Mouse (Mus musculus) hindbrain, embryonic 14.5 days (tissue): ENCODE data around the gene Sec22b. TPM values are rescaled to one million over a fixed set of nuclear protein-coding genes. Genes with fewer than 3 reads are reported as not detected.

Experiments
- ATAC-seq: fragments of 200-750 bp; cut with Nextera tagmentation; 2 replicates; pipeline ENCODE4 v1.8.0; 2017; ENCODE audit warnings: moderate number of reproducible peaks, mild to moderate bottlenecking, moderate TSS enrichment, moderate library complexity; ENCODE audit not compliant: low FRiP score
- DNase-seq: peaks from one replicate; pipeline ENCODE4 v3.0.0-alpha.2; 2015; ENCODE audit warnings: low spot score
- H3K27ac ChIP-seq: fragments of 300-500 bp; sonication (generic); 2 replicates; pipeline ENCODE4 v1.5.1; 2014; ENCODE audit warnings: mild to moderate bottlenecking, moderate library complexity
- H3K27me3 ChIP-seq: fragments of 300-500 bp; sonication (generic); 2 replicates; pipeline ENCODE4 v1.6.1; 2014; ENCODE audit warnings: mild to moderate bottlenecking, low read length, mixed read lengths; ENCODE audit not compliant: control insufficient read depth, insufficient read depth
- H3K36me3 ChIP-seq: fragments of 300-500 bp; sonication (generic); replicated peaks from 2 replicates; pipeline ENCODE4 v1.6.1; 2014; ENCODE audit not compliant: control insufficient read depth, insufficient read depth
- H3K4me1 ChIP-seq: fragments of 300-500 bp; sonication (generic); replicated peaks from 2 replicates; pipeline ENCODE4 v1.6.1; 2014; ENCODE audit warnings: antibody characterized with exemption, low read length, mixed read lengths; ENCODE audit not compliant: control insufficient read depth, insufficient read depth
- H3K4me2 ChIP-seq: fragments of 300-500 bp; sonication (generic); replicated peaks from 2 replicates; pipeline ENCODE4 v1.6.1; 2014; ENCODE audit warnings: mild to moderate bottlenecking, moderate library complexity
- H3K4me3 ChIP-seq: fragments of 300-500 bp; sonication (generic); replicated peaks from 2 replicates; pipeline ENCODE4 v1.5.1; 2014; ENCODE audit warnings: mild to moderate bottlenecking, low read length
- H3K9ac ChIP-seq: fragments of 300-500 bp; sonication (generic); 2 replicates; pipeline ENCODE4 v1.6.1; 2014
- H3K9me3 ChIP-seq: fragments of 300-500 bp; sonication (generic); 2 replicates; pipeline ENCODE4 v1.6.1; 2016; ENCODE audit warnings: low read length; ENCODE audit not compliant: control insufficient read depth
- WGBS: fragments of 180-500 bp; shearing (Covaris S2); extraction: QIAGEN DNeasy Blood & Tissue Kit; methylation state at CpG from one replicate; pipeline ENCODE4 v1.1.7; 2014; 5-methylcytosine and 5-hydroxymethylcytosine counted together
- polyA plus RNA-seq: library from polyadenylated mRNA; unstranded; fragments of >200 nt; fragmentation: Nextera tagmentation; extraction: Ambion mirVana; gene quantifications from 2 replicates; pipeline ENCODE4 v1.2.1, GENCODE M21; 2014

Gene Sec22b
- polyA plus RNA-seq, 1 experiment from 2014 or later, result 111 TPM

DNA sequence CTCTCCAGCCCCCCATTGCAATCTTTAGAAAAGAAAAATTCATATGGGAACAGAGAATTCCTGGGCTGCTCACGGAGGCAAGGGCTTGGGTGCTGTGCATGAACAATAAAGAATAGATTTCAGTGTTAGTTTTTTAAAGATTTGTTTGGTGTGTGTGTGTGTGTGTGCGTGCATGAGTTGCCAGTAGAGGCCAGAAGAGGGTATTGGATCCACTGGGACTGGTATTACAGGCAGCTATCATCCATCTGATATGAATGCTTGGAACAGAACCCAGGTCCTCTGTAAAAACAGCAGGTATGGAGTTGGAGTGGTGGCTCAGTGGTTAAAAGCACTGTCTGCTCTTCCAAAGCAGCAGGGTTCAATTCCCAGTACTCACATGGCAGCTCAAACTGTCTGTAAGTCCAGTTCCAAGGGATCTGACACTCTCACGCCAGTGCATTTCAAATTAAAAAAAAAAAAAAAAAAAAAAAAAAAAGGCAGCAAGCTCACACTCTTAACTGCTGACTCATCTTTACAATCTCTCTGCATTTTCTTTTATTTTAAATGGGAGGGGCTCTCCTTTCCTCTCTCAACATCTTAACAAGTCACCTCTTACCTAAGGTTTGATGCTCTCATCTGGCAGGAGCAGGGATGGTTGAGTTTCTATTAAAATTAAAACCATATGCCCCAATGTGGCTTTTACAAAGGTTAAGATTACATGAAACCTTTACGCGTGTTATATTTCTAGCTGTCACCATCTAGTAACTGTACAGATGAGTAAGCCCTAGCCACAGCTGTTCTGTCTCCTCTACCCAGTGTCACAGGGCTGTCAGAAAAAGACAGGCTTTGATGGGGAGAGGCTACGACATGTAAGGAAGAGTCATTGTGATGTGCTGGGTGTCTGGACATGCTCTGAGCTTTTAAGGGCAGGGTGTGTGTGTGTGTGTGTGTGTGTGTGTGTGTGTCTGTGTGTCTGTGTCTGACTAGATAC is 33.6 kb downstream of the Sec22b start:
- Histone ChIP-seq H3K4me1 (peaks cover 41% of the 10 kb centered on the region), H3K27me3 (peaks cover 6% of the 10 kb centered on the region; the same call in 1 of the 2 replicates), H3K4me3 (no peak overlapping the region), H3K9me3 (no peaks in the 10 kb centered on the region), H3K9ac (no peak overlapping the region), H3K36me3 (no peaks in the 10 kb centered on the region), H3K4me2 (no peak overlapping the region), H3K27ac (no peak overlapping the region)
- WGBS, result 87% methylated on average over 6 of the region's 6 CpGs
- no peak for ATAC-seq
- no peak for DNase-seq

DNA sequence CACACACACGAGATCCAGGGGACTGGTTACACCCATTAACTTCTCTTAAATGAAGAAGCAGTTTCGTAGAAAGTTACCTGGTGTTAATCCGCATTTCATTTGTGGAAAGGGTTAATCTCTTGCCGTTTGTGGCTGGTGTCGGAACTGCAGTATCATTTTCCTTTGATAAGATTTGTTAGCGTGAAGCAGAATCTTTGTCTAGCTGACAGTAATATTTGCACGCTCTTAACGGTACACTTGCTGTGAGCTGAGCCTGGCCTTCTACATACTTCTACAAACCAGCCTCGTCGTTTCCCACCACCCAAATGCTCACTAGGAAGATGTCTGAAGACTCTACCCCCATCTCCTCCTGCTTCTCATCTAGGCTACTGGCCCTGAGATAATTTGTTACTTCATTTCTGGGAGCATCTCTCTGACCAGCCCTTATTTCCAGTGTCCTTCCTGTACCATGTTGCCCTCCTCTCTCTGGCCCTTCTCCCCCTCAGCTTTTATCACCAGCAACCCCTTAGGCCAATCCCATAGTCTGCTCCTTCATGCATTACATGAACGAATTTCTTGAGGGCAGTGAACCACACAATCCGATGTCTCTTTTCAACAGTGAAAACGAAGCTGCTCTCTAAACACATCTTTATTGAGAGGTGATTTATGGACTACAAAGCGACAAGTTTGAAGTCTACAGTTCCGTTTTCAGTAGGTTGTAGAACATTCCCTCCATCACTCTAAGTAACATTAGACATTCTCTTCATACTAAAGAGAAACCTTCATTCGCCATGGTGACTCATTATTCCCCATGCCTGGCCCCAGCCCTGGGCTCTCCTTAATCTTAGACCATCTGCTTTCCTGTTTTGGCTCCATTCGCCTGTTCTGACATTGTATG is 36.3 kb downstream of the Sec22b start:
- H3K4me2 ChIP-seq, result no peak overlapping the region
- DNase-seq (peak; percentile 46), ATAC-seq (no peak)
- H3K27me3 ChIP-seq, result peaks cover 6% of the 10 kb centered on the region; the same call in 1 of the 2 replicates
- peaks cover 52% of the 10 kb centered on the region for H3K4me1 ChIP-seq
- no peak overlapping the region for H3K9ac ChIP-seq
- no peaks in the 10 kb centered on the region for H3K36me3 ChIP-seq
- H3K27ac ChIP-seq, result no peak overlapping the region
- no peaks in the 10 kb centered on the region for H3K9me3 ChIP-seq
- no peak overlapping the region for H3K4me3 ChIP-seq
- 25% methylated on average over 17 of the region's 17 CpGs for WGBS

DNA sequence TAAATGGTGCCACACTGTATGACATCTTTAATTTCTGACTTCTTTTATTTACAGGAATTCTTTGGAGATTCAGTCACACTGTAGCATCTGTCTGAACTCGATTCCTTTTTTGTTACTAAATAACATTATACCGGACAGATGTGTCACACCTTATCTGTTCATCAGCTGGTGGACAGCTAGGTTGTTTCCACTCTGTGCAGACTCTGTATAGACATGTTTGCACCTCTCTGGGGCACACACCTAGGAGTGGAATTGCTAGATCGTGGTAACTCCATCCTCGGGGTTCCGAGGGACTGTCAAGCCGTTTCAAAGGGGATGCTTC is 36.9 kb downstream of the Sec22b start:
- Histone ChIP-seq H3K9me3 (no peaks in the 10 kb centered on the region), H3K9ac (no peak overlapping the region), H3K4me3 (no peak overlapping the region), H3K36me3 (no peaks in the 10 kb centered on the region), H3K4me2 (no peak overlapping the region), H3K4me1 (peaks cover 55% of the 10 kb centered on the region), H3K27ac (no peak overlapping the region), H3K27me3 (peaks cover 4% of the 10 kb centered on the region; the same call in 1 of the 2 replicates)
- ATAC-seq (no peak), DNase-seq (no peak)
- WGBS, result 33% methylated on average over 6 of the region's 6 CpGs

DNA sequence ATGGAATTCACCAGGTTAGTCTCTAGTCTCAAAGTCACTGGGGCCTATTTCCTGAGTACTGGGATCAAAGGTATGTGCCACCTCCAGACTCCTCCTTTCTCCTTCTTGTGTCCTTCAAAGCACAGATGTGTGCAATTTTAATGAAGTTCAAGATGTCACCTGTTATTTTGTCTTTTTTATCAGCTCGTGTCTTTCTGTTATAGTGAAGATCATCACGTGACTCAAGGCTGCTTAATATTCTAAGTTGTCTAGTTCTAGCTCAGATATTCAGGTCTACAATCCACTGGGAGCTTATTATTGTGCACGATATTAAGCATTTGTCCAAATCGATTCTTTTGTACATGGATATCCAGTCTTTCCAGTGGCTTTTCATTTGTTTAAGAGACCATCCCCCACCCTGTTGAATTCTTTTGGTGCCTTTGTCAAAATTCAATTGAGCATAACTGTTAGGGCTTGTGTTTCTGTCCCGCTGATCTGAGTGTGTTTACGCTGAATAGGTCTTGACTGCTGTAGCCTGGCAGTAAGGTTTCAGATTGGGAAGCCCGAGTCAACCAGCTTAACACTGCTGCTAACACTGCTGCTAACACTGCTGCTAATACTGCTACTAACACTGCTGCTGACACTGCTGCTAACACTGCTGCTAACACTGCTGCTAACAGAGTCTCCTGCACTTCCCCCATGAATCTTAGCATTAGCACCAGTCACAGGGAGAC is 38.0 kb downstream of the Sec22b start:
- DNase-seq (no peak), ATAC-seq (peak; percentile 37; the same call in 1 of the 2 replicates)
- no peak overlapping the region for H3K9ac ChIP-seq
- peaks cover 48% of the 10 kb centered on the region for H3K4me1 ChIP-seq
- no peaks in the 10 kb centered on the region for H3K9me3 ChIP-seq
- H3K36me3 ChIP-seq, result no peaks in the 10 kb centered on the region
- WGBS, result 8% methylated on average over 7 of the region's 7 CpGs
- peak overlapping the region; percentile 55; the same call in 1 of the 2 replicates for H3K27ac ChIP-seq
- no peaks in the 10 kb centered on the region for H3K27me3 ChIP-seq
- H3K4me2 ChIP-seq, result no peak overlapping the region
- no peak overlapping the region for H3K4me3 ChIP-seq

DNA sequence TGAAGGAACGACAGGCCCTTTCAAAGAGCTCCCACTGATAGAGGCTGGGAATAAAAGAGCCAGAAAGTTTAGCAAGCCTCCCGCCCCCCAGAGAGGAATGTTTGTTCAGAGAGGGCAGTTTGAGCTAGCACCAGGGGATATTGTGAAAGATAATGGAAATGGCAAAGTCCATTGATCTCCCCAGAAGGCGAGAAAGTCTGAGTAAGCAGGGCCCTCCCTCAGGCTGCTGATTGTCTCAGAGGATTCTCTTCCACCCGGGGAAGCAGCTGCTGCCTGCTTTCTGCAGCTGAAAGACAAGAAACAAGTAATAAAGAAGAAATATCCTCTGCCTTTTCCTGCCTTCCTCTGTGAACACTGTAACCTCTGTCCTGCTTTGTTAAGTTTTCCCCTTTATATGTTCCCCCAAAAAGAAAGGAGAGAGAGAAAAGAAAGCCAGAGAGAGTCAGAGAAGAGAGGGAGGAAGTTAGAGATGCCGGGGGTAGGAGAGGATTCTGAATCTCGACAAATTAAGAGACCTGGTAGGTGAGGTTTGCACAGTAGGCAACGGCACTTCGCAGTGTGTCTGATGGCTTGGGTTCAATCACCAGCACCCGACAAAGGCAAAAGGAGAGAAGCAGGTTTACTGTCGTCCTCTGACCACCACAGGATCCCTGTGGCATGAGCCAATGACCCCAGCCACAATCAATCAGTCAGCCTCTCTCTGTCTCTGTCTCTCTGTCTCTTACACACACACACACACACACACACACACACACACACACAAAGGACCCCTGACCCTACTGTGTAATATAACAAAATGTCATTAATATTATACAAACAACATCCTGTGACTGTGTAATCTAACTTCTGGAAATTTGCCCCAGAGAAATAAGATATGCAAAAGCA is 38.9 kb downstream of the Sec22b start:
- peak overlapping the region; percentile 55 for H3K27ac ChIP-seq
- peak overlapping the region; percentile 20; the same call in 1 of the 2 replicates for H3K9ac ChIP-seq
- H3K9me3 ChIP-seq, result no peaks in the 10 kb centered on the region
- DNase-seq (no peak), ATAC-seq (no peak)
- 2% methylated on average over 10 of the region's 10 CpGs for WGBS
- H3K4me3 ChIP-seq, result no peak overlapping the region
- H3K4me2 ChIP-seq, result no peak overlapping the region
- H3K36me3 ChIP-seq, result no peaks in the 10 kb centered on the region
- H3K27me3 ChIP-seq, result no peaks in the 10 kb centered on the region
- peaks cover 48% of the 10 kb centered on the region for H3K4me1 ChIP-seq

DNA sequence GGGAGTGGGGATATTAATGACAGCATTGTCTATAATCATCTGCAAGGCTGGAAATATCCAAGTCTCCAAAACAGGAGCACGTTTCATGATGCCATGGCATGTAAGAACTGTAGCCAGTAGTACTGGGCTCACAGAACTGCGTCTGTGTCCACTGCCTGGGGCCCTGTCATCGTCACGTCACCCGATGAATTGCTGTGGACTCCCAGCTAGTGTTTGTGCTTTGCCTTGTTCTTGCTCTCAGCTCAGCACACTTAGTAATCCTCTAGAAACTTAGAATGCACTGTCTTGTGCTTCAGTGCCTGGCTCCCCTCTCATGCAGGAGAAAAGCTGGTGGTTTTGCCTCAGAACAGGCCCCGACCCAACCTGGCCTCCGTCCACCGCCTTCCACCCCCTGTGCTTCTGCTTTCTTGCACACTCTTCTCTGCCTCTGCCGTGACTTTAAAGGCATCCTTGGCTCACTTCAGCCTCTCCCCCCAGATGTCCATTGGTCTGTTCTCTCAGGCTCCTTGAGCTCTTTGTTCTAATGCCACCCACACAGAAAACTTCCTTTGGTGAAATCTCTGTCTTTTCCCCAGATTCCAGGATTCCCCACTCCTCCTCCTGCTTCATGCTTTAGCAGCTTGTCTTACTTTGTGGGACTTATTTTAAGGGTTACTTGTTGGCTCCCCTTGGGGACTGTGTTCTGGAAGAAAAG is 39.7 kb downstream of the Sec22b start:
- Histone ChIP-seq H3K27me3 (no peaks in the 10 kb centered on the region), H3K4me1 (peaks cover 48% of the 10 kb centered on the region), H3K9ac (peak overlapping the region; percentile 20; the same call in 1 of the 2 replicates), H3K36me3 (no peaks in the 10 kb centered on the region), H3K27ac (peak overlapping the region; percentile 55; the same call in 1 of the 2 replicates), H3K9me3 (no peaks in the 10 kb centered on the region), H3K4me2 (no peak overlapping the region), H3K4me3 (no peak overlapping the region)
- no peak for ATAC-seq
- WGBS, result 14% methylated on average over 9 of the region's 9 CpGs
- DNase-seq, result no peak

DNA sequence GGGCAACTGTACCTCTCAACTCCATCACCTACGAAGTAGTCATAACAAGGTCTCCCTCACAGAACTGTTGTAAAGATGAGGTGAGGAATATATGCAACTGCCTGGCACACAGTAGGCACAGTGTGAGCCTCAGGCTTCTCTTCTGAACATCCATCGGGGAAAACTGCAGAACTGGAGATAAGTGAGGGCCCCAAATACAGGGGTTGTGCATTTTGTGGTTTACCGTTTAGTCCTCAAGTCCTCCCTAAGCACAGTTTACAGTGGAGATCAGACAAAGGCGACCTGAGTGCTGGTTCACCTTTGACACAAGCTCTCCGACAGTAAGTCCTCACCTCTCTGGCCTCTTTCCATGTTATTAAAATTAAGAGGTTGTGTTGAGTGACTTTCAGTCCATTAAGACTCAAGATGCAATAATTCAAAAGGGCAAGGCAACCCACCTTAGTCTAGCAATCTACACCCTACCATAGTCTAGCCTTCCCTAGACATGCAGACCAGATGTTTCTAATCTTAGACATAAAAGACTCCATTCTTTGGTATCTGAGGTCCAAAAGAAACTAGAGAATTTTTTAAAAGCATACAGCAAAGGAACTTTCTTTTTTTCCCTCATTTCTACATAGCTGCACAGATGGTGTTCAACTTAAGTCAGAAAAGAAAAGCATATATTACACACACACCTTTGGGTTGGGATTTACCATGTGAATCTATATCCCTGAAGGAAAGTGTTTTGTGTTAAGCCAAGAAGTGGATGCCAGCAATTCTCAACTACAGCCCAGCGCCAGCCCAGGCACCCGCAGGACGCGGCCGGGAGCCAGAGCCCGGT is 40.7 kb downstream of the Sec22b start:
- Histone ChIP-seq H3K9ac (peak overlapping the region; percentile 17; the same call in 1 of the 2 replicates), H3K36me3 (no peaks in the 10 kb centered on the region), H3K4me3 (no peak overlapping the region), H3K9me3 (no peaks in the 10 kb centered on the region), H3K27ac (peak overlapping the region; percentile 34; the same call in 1 of the 2 replicates), H3K4me1 (peaks cover 48% of the 10 kb centered on the region), H3K4me2 (peak overlapping the region; percentile 43), H3K27me3 (no peaks in the 10 kb centered on the region)
- WGBS, result 32% methylated on average over 11 of the region's 11 CpGs
- ATAC-seq (no peak), DNase-seq (no peak)
